Comparison of ENCODE assay signal across 10 mouse cellular contexts in the genomic region with DNA sequence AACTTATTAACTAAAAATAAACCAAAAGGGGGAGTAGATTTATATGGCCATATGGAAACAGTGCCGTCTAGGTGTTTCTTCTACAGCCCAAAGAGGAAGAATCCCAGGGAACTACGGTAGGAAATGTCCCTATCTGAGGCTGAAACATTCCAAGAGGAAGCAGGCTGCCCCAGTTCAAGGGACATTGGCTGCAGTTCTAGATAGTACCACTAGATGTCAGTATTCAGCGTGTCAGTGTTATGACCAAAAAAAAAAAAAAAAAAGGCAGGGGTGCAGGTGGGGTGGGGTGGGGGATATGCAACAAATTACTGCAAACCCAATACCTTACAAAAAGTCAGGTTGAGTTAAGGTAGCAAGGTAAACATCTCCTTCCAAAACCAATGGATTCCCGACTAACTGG. TPM values are rescaled to one million over a fixed set of nuclear protein-coding genes. Genes with fewer than 3 reads are reported as not detected.
A peak's percentile ranks its signal among the peaks of the same experiment; 100 is the strongest.
DNase-seq lines count a peak whose midpoint lies in the region; ATAC-seq lines count a peak whose summit lies in the region.
"Had no signal": no experiment of that assay in that cellular context is flagged by ENCODE, and none has a peak within 500 bp of the region (broad histone marks: within the 10 kb centered on the region; RNA-seq: fewer than 3 reads in every experiment).

No protein-coding gene starts in this region.

- H3K4me1 ChIP-seq in kidney, embryonic 16.5 days (ENCODE audit: insufficient read depth, low read length), result no peaks in the 10 kb centered on the region
- H3K4me1 ChIP-seq: embryonic facial prominence, embryonic 15.5 days; limb, embryonic 15.5 days had no signal

- ATAC-seq in kidney, embryonic 16.5 days (ENCODE audit: low FRiP score, low TSS enrichment), result no peak
- peak; percentile 58 for ATAC-seq in granulocyte monocyte progenitor cell, adult 5-6 weeks (replicated peaks; ENCODE audit: poor library complexity, severe bottlenecking)

- DNase-seq in kidney, adult 9 months, result peak; percentile 57
- DNase-seq in CD4-positive helper T cell, adult 2 months (ENCODE audit: low read depth, low spot score), result peak; percentile 53
- DNase-seq in R1 (ENCODE audit: low read depth, low spot score), result peak; percentile 61
- DNase-seq in splenic B cell, adult 2 months (ENCODE audit: low read depth, low spot score), result peak; percentile 78
- no peak for DNase-seq in frontal cortex, postnatal 14 days (ENCODE audit: low spot score in 2 of 2)
- DNase-seq in gastrocnemius, adult 8-10 months (ENCODE audit: low spot score in 2 of 2), result no peak

- H3K4me2 ChIP-seq in kidney, embryonic 16.5 days (replicated peaks; ENCODE audit: low read depth, low read length), result no peak overlapping the region
- H3K4me2 ChIP-seq: embryonic facial prominence, embryonic 15.5 days; limb, embryonic 15.5 days had no signal

- H3K9ac ChIP-seq in kidney, embryonic 16.5 days (replicated peaks; ENCODE audit: low read length), result no peak overlapping the region
- H3K9ac ChIP-seq: embryonic facial prominence, embryonic 15.5 days had no signal

- 24% methylated on average over 4 of the region's 4 CpGs for WGBS in kidney, embryonic 16.5 days

- H3K27me3 ChIP-seq in kidney, embryonic 16.5 days (ENCODE audit: insufficient read depth, low read length), result no peaks in the 10 kb centered on the region; the same call in 1 of the 2 replicates
- no peaks in the 10 kb centered on the region for H3K27me3 ChIP-seq in splenic B cell, adult 2 months (ENCODE audit: control insufficient read depth, insufficient read depth, low read length, poor library complexity, severe bottlenecking)
- H3K27me3 ChIP-seq: embryonic facial prominence, embryonic 15.5 days; limb, embryonic 15.5 days had no signal

- no peak overlapping the region for H3K27ac ChIP-seq in kidney, embryonic 16.5 days (ENCODE audit: low read length)
- H3K27ac ChIP-seq: embryonic facial prominence, embryonic 15.5 days; limb, embryonic 15.5 days had no signal

- no peak overlapping the region for H3K4me3 ChIP-seq in kidney, embryonic 16.5 days (ENCODE audit: low read length)
- H3K4me3 ChIP-seq: embryonic facial prominence, embryonic 15.5 days; limb, embryonic 15.5 days had no signal

- no peaks in the 10 kb centered on the region for H3K36me3 ChIP-seq in kidney, embryonic 16.5 days (ENCODE audit: insufficient read depth, low read length)
- H3K36me3 ChIP-seq in splenic B cell, adult 2 months (ENCODE audit: control insufficient read depth, insufficient read depth, low read length, poor library complexity, severe bottlenecking), result no peaks in the 10 kb centered on the region
- H3K36me3 ChIP-seq: embryonic facial prominence, embryonic 15.5 days; limb, embryonic 15.5 days had no signal

- no peaks in the 10 kb centered on the region for H3K9me3 ChIP-seq in kidney, embryonic 16.5 days (ENCODE audit: low read length)
- H3K9me3 ChIP-seq: embryonic facial prominence, embryonic 15.5 days; limb, embryonic 15.5 days had no signal

RNA-seq across cellular contexts. Expression of a gene that starts 15.8 kb away (rescaled TPM):
- polyA plus RNA-seq in kidney, embryonic 16.5 days (2015; fragmentation: Nextera tagmentation; extraction: Ambion mirVana), result 2.4 and 2.7 TPM in 2 replicates
- total RNA-seq in granulocyte monocyte progenitor cell, adult 5-6 weeks (2014; fragmentation: Nextera tagmentation), result not detected in 2 replicates
- total RNA-seq in granulocyte monocyte progenitor cell, adult 5-6 weeks (2017), result 0.09 and 0.52 TPM in 2 replicates
- 1 to 10 TPM in 1 of 4 experiments, under 1 TPM in 3; 0.18 to 1.3 (median 0.75) TPM for total RNA-seq in gastrocnemius, adult 8-10 months (2022)

RNA-seq across cellular contexts. Expression of a gene that starts 33.4 kb away (rescaled TPM):
- 59.7 and 74.2 TPM in 2 replicates for polyA plus RNA-seq in kidney, embryonic 16.5 days (2015; fragmentation: Nextera tagmentation; extraction: Ambion mirVana)
- total RNA-seq in granulocyte monocyte progenitor cell, adult 5-6 weeks (2014; fragmentation: Nextera tagmentation), result 69.9 and 91.7 TPM in 2 replicates
- 18.0 and 26.4 TPM in 2 replicates for total RNA-seq in granulocyte monocyte progenitor cell, adult 5-6 weeks (2017)
- 10 to 100 TPM; 23.8 to 30.8 (median 25.8) TPM for total RNA-seq in gastrocnemius, adult 8-10 months (2022)

RNA-seq across cellular contexts. Expression of a gene that starts 40.4 kb away (rescaled TPM):
- polyA plus RNA-seq in kidney, embryonic 16.5 days (2015; fragmentation: Nextera tagmentation; extraction: Ambion mirVana), result 0.90 and 1.4 TPM in 2 replicates
- total RNA-seq in granulocyte monocyte progenitor cell, adult 5-6 weeks (2014; fragmentation: Nextera tagmentation), result 32.6 and 38.7 TPM in 2 replicates
- 78.9 and 81.0 TPM in 2 replicates for total RNA-seq in granulocyte monocyte progenitor cell, adult 5-6 weeks (2017)
- under 1 TPM in 3 of 4 experiments, not detected in 1; 0.21 to 0.43 (median 0.41) TPM for total RNA-seq in gastrocnemius, adult 8-10 months (2022)

RNA-seq across cellular contexts. Expression of a gene that starts 46.8 kb away (rescaled TPM):
- 3.6 and 4.3 TPM in 2 replicates for polyA plus RNA-seq in kidney, embryonic 16.5 days (2015; fragmentation: Nextera tagmentation; extraction: Ambion mirVana)
- total RNA-seq in granulocyte monocyte progenitor cell, adult 5-6 weeks (2014; fragmentation: Nextera tagmentation), result 0.32 TPM in 1 of 2 replicates, not detected in the other
- total RNA-seq in granulocyte monocyte progenitor cell, adult 5-6 weeks (2017), result 1.4 and 2.0 TPM in 2 replicates
- total RNA-seq in gastrocnemius, adult 8-10 months (2022), result 1 to 10 TPM; 1.8 to 2.4 (median 2.1) TPM

Comparison
In these comparisons a context has a peak if more than half of its experiments do, and no peak if none do; other contexts are left out.
1. DNase-seq: peak in kidney, adult 9 months (single experiment), CD4-positive helper T cell, adult 2 months (single experiment), R1 (single experiment) and splenic B cell, adult 2 months (single experiment); none in frontal cortex, postnatal 14 days (0 of 2) and gastrocnemius, adult 8-10 months (0 of 2).
2. RNA of a gene that starts 40.4 kb away (total RNA-seq): 32.6 to 81.0 TPM in granulocyte monocyte progenitor cell, adult 5-6 weeks; 0.21 to 0.43 TPM in gastrocnemius, adult 8-10 months; every median in the first group is over 10 times any median in the second.